Comparison of ENCODE assay signal across 10 mouse cellular contexts in the genomic region with DNA sequence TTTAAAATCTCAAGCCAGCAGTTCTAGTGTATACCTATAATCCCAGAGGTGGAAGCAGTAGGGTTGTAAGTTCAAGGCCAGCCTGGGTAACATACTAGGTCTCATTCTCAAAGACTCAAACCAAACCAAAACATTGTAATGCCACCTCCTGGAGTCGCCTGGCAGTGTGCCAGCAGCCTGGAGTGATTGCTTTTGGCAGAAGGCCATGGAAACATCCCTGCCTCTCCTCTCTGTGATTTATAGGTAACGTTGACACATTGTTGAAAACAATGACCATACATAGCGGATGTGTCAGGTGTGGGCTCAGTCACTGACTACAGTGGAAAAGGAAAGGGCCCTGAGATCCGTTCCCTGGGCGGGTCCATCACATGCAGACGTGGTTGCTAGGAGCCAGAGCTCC. TPM values are rescaled to one million over a fixed set of nuclear protein-coding genes. Genes with fewer than 3 reads are reported as not detected.
DNase-seq lines count a peak whose midpoint lies in the region; ATAC-seq and TF ChIP-seq lines count a peak whose summit lies in the region.
"Had no signal": no experiment of that assay in that cellular context is flagged by ENCODE, and none has a peak within 500 bp of the region (broad histone marks: within the 10 kb centered on the region; RNA-seq: fewer than 3 reads in every experiment).

No protein-coding gene starts in this region.

- no peaks in the 10 kb centered on the region for H3K27me3 ChIP-seq in kidney, adult 2 months (replicated peaks; ENCODE audit: control insufficient read depth, insufficient read depth, low read length)
- H3K27me3 ChIP-seq in kidney, embryonic 16.5 days (ENCODE audit: insufficient read depth, low read length): no peaks in the 10 kb centered on the region
- H3K27me3 ChIP-seq in liver, embryonic 11.5 days (replicated peaks; ENCODE audit: control insufficient read depth, insufficient read depth, low read length): no peaks in the 10 kb centered on the region

- H3K27ac ChIP-seq in kidney, adult 2 months (ENCODE audit: insufficient read depth, low read depth, low read length): no peak overlapping the region
- no peak overlapping the region for H3K27ac ChIP-seq in kidney, embryonic 16.5 days (ENCODE audit: low read length)
- no peak overlapping the region for H3K27ac ChIP-seq in liver, embryonic 11.5 days (ENCODE audit: low read depth, low read length)
- H3K27ac ChIP-seq: liver, embryonic 14.5 days had no signal

- no peak overlapping the region for H3K9ac ChIP-seq in kidney, embryonic 16.5 days (replicated peaks; ENCODE audit: low read length)
- no peak overlapping the region for H3K9ac ChIP-seq in liver, embryonic 11.5 days (ENCODE audit: low read depth, low read length)
- H3K9ac ChIP-seq: liver, embryonic 14.5 days had no signal

- no peaks in the 10 kb centered on the region for H3K9me3 ChIP-seq in kidney, embryonic 16.5 days (ENCODE audit: low read length)
- no peaks in the 10 kb centered on the region for H3K9me3 ChIP-seq in liver, embryonic 11.5 days (ENCODE audit: control insufficient read depth, low read length)

- no peak overlapping the region for H3K4me2 ChIP-seq in kidney, embryonic 16.5 days (replicated peaks; ENCODE audit: low read depth, low read length)
- H3K4me2 ChIP-seq in liver, embryonic 11.5 days: no peak overlapping the region
- H3K4me2 ChIP-seq: midbrain, embryonic 11.5 days had no signal

- H3K4me1 ChIP-seq in kidney, adult 2 months (ENCODE audit: control insufficient read depth, insufficient read depth, low read length): no peaks in the 10 kb centered on the region
- no peaks in the 10 kb centered on the region for H3K4me1 ChIP-seq in kidney, embryonic 16.5 days (ENCODE audit: insufficient read depth, low read length)
- no peaks in the 10 kb centered on the region for H3K4me1 ChIP-seq in liver, embryonic 11.5 days (replicated peaks; ENCODE audit: control insufficient read depth, insufficient read depth, low read length)

- no peak for TF ChIP-seq CTCF in kidney, adult 2 months (conservative IDR thresholded peaks at IDR 0.05; ENCODE audit: insufficient read depth, insufficient read length, low read depth, low read length)

- TF ChIP-seq POLR2A in kidney, adult 2 months (IDR thresholded peaks at IDR 0.05; ENCODE audit: low read depth, low read length): no peak

- 41% methylated on average over 6 of the region's 6 CpGs for WGBS in kidney, adult 2 months
- WGBS in kidney, embryonic 16.5 days: 34% methylated on average over 6 of the region's 6 CpGs
- 56% methylated on average over 6 of the region's 6 CpGs for WGBS in liver, embryonic 11.5 days

- no peak overlapping the region for H3K4me3 ChIP-seq in kidney, adult 2 months (ENCODE audit: insufficient read depth, low read depth, low read length)
- H3K4me3 ChIP-seq in kidney, embryonic 16.5 days (ENCODE audit: low read length): no peak overlapping the region
- H3K4me3 ChIP-seq in liver, embryonic 11.5 days (ENCODE audit: low read depth, low read length): no peak overlapping the region

- no peak for ATAC-seq in kidney, embryonic 16.5 days (ENCODE audit: low FRiP score, low TSS enrichment)
- no peak for ATAC-seq in liver, embryonic 11.5 days (replicated peaks; ENCODE audit: low FRiP score)

- H3K36me3 ChIP-seq in kidney, adult 2 months (ENCODE audit: control insufficient read depth, insufficient read depth, low read length): no peaks in the 10 kb centered on the region
- H3K36me3 ChIP-seq in kidney, embryonic 16.5 days (ENCODE audit: insufficient read depth, low read length): no peaks in the 10 kb centered on the region
- no peaks in the 10 kb centered on the region for H3K36me3 ChIP-seq in liver, embryonic 11.5 days (ENCODE audit: control insufficient read depth, insufficient read depth, low read length)

- peak; percentile 21 for DNase-seq in kidney, adult 2 months
- DNase-seq in 3T3-L1 (ENCODE audit: low read depth, low spot score) (peak; percentile 20), R1 (ENCODE audit: low read depth, low spot score) (peak; percentile 31)
- DNase-seq in kidney, postnatal 10 days: peak; percentile 60
- DNase-seq in frontal cortex, adult 2 months (ENCODE audit: extremely low spot score in 1 of 2, low spot score in 1 of 2): no peak
- no peak for DNase-seq in liver, embryonic 11.5 days (ENCODE audit: low spot score)
- DNase-seq: thymus, postnatal 36 days had no signal

RNA-seq across cellular contexts. Expression of a gene that starts 19.3 kb away (rescaled TPM):
- polyA plus RNA-seq in kidney, adult 2 months (2012; rRNA removed): 26.1 and 28.1 TPM in 2 replicates
- polyA plus RNA-seq in kidney, embryonic 16.5 days (2015; fragmentation: Nextera tagmentation; extraction: Ambion mirVana): 24.2 and 24.3 TPM in 2 replicates
- polyA plus RNA-seq in frontal cortex, adult 2 months (2012; rRNA removed): 33.6 and 38.6 TPM in 2 replicates
- 22.6 and 25.2 TPM in 2 replicates for polyA plus RNA-seq in liver, embryonic 11.5 days (2014; fragmentation: Nextera tagmentation; extraction: Ambion mirVana)

RNA-seq across cellular contexts. Expression of a gene that starts 25.2 kb away (rescaled TPM):
- polyA plus RNA-seq in kidney, adult 2 months (2012; rRNA removed): 0.08 and 0.09 TPM in 2 replicates
- polyA plus RNA-seq in kidney, embryonic 16.5 days (2015; fragmentation: Nextera tagmentation; extraction: Ambion mirVana): 0.36 and 0.50 TPM in 2 replicates
- 6.3 and 7.1 TPM in 2 replicates for polyA plus RNA-seq in frontal cortex, adult 2 months (2012; rRNA removed)
- 0.25 TPM in 1 of 2 replicates, not detected in the other for polyA plus RNA-seq in liver, embryonic 11.5 days (2014; fragmentation: Nextera tagmentation; extraction: Ambion mirVana)

Comparison
In these comparisons a context has a peak if more than half of its experiments do, and no peak if none do; other contexts are left out.
1. DNase-seq: peak in kidney, adult 2 months (single experiment), 3T3-L1 (single experiment), R1 (single experiment) and kidney, postnatal 10 days (single experiment); none in frontal cortex, adult 2 months (0 of 2) and liver, embryonic 11.5 days (single experiment).